Comparison of ENCODE assay signal across 30 mouse cellular contexts in the genomic region with DNA sequence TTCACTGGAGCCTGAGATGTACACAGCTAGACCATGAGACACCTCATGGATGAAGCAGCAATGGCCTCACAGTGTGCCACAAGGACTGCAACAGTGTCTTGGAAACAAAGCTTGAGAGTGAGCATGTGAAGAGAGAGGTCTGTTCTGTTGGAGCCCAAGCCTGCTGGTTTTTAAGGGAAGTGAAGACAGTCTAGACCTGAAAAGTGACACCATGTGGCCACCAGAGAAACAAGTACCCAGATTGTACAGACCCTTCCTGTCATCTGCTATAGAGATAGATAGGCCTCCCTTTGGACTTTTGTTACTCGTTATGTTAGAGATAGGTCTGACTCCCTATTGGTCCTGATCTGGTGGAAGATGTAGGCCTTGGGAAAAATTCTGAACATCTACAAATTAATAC. TPM values are rescaled to one million over a fixed set of nuclear protein-coding genes. Genes with fewer than 3 reads are reported as not detected.
DNase-seq lines count a peak whose midpoint lies in the region; ATAC-seq and TF ChIP-seq lines count a peak whose summit lies in the region.
"Had no signal": no experiment of that assay in that cellular context is flagged by ENCODE, and none has a peak within 500 bp of the region (broad histone marks: within the 10 kb centered on the region; RNA-seq: fewer than 3 reads in every experiment).

No protein-coding gene starts in this region.

- 97% methylated on average over 1 of the region's 1 CpGs for WGBS in cerebellum, adult 2 months

- ATAC-seq in megakaryocyte, adult 5-6 weeks (ENCODE audit: poor library complexity, severe bottlenecking): 0 out of 2 replicates have a peak, but pooled peaks have one; percentile 24
- ATAC-seq: activated CD4-positive, CD25-positive, alpha-beta regulatory T cell, adult 4 months; forebrain, embryonic 16.5 days; hindbrain, postnatal 0 days; intestine, embryonic 15.5 days; liver, embryonic 12.5 days; lung, postnatal 0 days; midbrain, embryonic 16.5 days had no signal

- no peak overlapping the region for H3K4me3 ChIP-seq in layer of hippocampus, adult 2 months
- no peak overlapping the region for H3K4me3 ChIP-seq in cerebellum, adult 2 months (replicated peaks; ENCODE audit: insufficient read depth, low read depth, low read length)
- H3K4me3 ChIP-seq: embryonic facial prominence, embryonic 13.5 days; forebrain, embryonic 10.5 days; gastrocnemius, adult 2 months; heart, embryonic 15.5 days; hindbrain, embryonic 12.5 days; intestine, embryonic 15.5 days; limb, embryonic 13.5 days; liver, embryonic 12.5 days had no signal

- no peak for DNase-seq in layer of hippocampus, adult 2 months (ENCODE audit: low spot score in 2 of 2)
- DNase-seq in layer of hippocampus, postnatal 14 days (ENCODE audit: low spot score in 2 of 2): no peak
- peak; percentile 3 for DNase-seq in 416B (ENCODE audit: low read depth)
- peak; percentile 39 for DNase-seq in A20 (ENCODE audit: low read depth, low spot score)
- DNase-seq in cerebellum, adult 2 months: no peak
- no peak for DNase-seq in right cerebral cortex, postnatal 36 days (ENCODE audit: low spot score in 2 of 2)
- DNase-seq: adrenal gland, adult 2 months; adrenal gland, postnatal 36 days; cerebellum, adult 18-20 months; cerebellum, postnatal 36 days; gastrocnemius, adult 2 months; gastrocnemius, postnatal 36 days; heart, postnatal 36 days; kidney, postnatal 14 days; lung, adult 18-20 months; thymus, adult 2 months; thymus, postnatal 36 days had no signal

- TF ChIP-seq POLR2A in cerebellum, adult 2 months (IDR thresholded peaks at IDR 0.05; ENCODE audit: borderline replicate concordance, insufficient read depth, low read length): no peak

- H3K27me3 ChIP-seq in cerebellum, adult 2 months (ENCODE audit: control insufficient read depth, insufficient read depth, low read length): no peaks in the 10 kb centered on the region
- H3K27me3 ChIP-seq: embryonic facial prominence, embryonic 13.5 days; heart, embryonic 15.5 days; hindbrain, embryonic 12.5 days; intestine, embryonic 15.5 days; limb, embryonic 13.5 days; liver, embryonic 12.5 days had no signal

- TF ChIP-seq CTCF in layer of hippocampus, adult 2 months (conservative IDR thresholded peaks at IDR 0.05): 0 out of 2 replicates have a peak, but pooled peaks have one; percentile 3
- no peak for TF ChIP-seq CTCF in cerebellum, adult 2 months (IDR thresholded peaks at IDR 0.05; ENCODE audit: borderline replicate concordance, insufficient read depth, low read depth, low read length)

- no peaks in the 10 kb centered on the region for H3K4me1 ChIP-seq in cerebellum, adult 2 months (ENCODE audit: control insufficient read depth, insufficient read depth, low read length)
- H3K4me1 ChIP-seq: embryonic facial prominence, embryonic 13.5 days; forebrain, embryonic 10.5 days; heart, embryonic 15.5 days; hindbrain, embryonic 12.5 days; intestine, embryonic 15.5 days; limb, embryonic 13.5 days; liver, embryonic 12.5 days had no signal

- H3K27ac ChIP-seq in layer of hippocampus, adult 2 months: no peak overlapping the region
- H3K27ac ChIP-seq in cerebellum, adult 2 months (ENCODE audit: insufficient read depth, low read length): no peak overlapping the region
- H3K27ac ChIP-seq: embryonic facial prominence, embryonic 13.5 days; forebrain, embryonic 10.5 days; gastrocnemius, adult 2 months; heart, embryonic 15.5 days; hindbrain, embryonic 12.5 days; hindbrain, postnatal 0 days; intestine, embryonic 15.5 days; limb, embryonic 13.5 days; liver, embryonic 12.5 days had no signal

RNA-seq across cellular contexts. Expression of gene 4930523C07Rik, which starts 45.8 kb away (rescaled TPM):
- total RNA-seq in layer of hippocampus, adult 2 months (2021): 1 to 10 TPM; 2.2 to 2.3 TPM
- total RNA-seq in layer of hippocampus, postnatal 14 days (2021): 1 to 10 TPM; 2.9 to 4.5 TPM
- total RNA-seq in megakaryocyte, adult 5-6 weeks (2015): 54.6 and 66.3 TPM in 2 replicates
- total RNA-seq in megakaryocyte, adult 5-6 weeks (2017): 48.8 and 62.2 TPM in 2 replicates
- 2.4 and 6.0 TPM in 2 replicates for polyA plus RNA-seq in cerebellum, adult 2 months (2012; rRNA removed)

Comparison
In these comparisons a context has a peak if more than half of its experiments do, and no peak if none do; other contexts are left out.
1. DNase-seq: peak in 416B (single experiment) and A20 (single experiment); none in layer of hippocampus, adult 2 months (0 of 2), layer of hippocampus, postnatal 14 days (0 of 2), cerebellum, adult 2 months (0 of 2) and right cerebral cortex, postnatal 36 days (0 of 2).
2. RNA of gene 4930523C07Rik, which starts 45.8 kb away (total RNA-seq): 48.8 to 66.3 TPM in megakaryocyte, adult 5-6 weeks; 2.9 to 4.5 TPM in layer of hippocampus, postnatal 14 days and 2.2 to 2.3 TPM in layer of hippocampus, adult 2 months; every median in the first group is over 4 times any median in the second.